Mouse (Mus musculus): ENCODE results near the gene Tmem168.
A peak's percentile ranks its signal among the peaks of the same experiment; 100 is the strongest.

The Tmem168 gene

DNA sequence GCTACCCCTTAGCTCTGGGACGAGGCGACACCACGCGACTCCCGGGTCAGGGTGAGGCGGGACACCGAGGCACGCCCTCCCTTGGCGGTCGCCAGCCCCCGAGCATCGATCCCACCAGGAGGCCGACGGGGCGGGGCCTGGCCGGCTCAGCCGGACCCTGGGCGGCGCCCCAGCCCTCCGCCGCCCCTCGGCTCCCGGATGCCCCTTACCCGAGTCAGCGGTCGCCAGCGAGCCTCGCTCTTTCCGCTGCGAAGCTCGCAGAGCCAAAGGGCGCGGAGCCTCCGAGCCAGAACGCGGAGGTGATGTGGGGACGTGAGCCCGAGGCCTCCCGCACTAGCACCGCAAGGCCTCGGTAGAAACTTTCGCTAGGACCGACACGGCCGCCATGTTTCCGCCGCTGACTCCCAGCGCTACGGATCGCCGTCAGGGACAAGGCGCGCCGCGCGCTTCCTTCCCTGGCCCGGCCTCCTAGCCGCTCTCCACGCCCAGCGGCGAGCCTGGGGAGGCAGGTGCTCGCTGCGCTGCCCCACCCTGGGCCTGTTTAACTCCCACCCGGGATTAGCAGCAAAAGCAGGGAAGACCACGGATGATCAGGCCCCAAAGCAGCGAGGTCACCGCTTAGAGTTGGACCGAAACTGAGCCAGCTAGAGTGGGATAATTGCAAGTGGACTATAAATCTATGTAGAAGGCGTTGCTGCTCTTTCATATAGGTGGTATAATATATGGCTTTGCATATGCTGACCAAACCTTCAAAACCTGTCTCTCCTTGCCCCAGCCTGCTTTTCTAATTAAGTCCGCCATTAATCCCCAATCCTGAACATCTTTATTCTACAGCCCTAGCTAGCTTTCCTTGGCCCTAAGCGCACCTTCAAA lies at the start of gene Tmem168:
Gene Tmem168 (minus strand): TSS at position 480 of the 873 bp plus-strand sequence.
- peak; percentile 92 to 93 for DNase-seq (ENCODE audit: low spot score in 2 of 2)

DNA sequence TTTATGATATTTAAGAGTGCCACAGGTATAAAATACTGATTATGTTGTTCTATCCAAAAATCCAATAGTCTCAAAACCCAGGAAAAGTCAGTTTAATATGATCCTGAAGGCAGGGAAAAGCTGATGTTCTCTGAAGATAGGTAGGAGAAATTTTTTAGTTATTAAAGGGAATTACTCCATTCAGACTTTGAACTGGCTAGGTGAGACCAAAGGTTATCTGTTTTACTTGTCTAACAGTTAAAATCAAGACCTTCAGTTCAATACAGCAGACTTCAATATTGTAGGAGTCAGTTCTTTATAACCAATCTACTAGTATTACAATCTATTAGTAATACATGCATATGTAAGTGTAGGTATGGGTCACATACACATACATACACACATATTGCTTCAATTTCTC lies 46.2 kb upstream of the Tmem168 start:
- no peak for DNase-seq (ENCODE audit: low spot score in 2 of 2)

GRCm38 (mm10) chr6:13652284-13652683 lies 44.4 kb upstream of the Tmem168 start:
- DNase-seq (ENCODE audit: low spot score in 2 of 2): no peak

GRCm38 (mm10) chr6:13650854-13651253 lies 43.0 kb upstream of the Tmem168 start:
- no peak for DNase-seq (ENCODE audit: low spot score in 2 of 2)

GRCm38 (mm10) chr6:13648305-13648704 lies 40.4 kb upstream of the Tmem168 start:
- no peak for DNase-seq (ENCODE audit: low spot score in 2 of 2)

DNA sequence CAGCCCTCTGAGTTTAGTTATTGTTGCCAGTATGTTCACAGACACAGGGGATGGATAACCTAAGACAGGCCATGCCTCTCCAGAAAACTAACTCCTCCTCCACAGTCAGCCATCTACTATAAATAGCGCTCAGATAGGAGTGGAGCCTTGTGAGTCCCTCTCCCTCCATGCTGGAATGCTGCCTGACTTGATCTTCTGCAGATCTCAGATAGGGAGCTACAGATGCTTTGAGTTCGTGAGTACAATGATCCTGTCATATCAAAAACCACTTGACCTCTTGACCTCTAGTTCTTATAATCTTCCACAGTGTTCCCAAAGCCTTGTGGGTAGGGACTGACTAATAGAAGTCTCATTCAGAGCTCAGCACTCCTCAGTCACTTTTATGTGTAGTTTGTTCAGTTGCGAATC lies 28.7 kb upstream of the Tmem168 start:
- DNase-seq (ENCODE audit: low spot score in 2 of 2): peak; percentile 13 to 32

DNA sequence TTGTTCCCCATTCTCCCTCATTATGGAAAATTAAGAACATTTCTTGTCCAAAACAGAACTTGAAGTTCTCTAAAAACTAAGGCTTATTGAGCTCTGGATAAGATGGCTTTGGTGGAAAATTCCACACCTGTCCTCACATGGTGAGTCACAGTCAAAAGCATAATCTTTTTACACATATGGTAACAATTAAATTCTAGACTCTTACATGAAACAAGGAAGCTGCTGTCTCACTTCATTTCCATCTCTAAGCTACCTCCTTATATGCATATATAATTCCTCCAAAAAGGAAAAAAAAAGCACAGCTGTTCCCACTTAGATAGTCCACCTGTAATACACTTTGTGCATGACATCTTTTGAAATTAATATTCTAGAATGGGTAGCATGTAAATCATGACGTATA lies 24.7 kb upstream of the Tmem168 start:
- no peak for DNase-seq (ENCODE audit: low spot score in 2 of 2)

DNA sequence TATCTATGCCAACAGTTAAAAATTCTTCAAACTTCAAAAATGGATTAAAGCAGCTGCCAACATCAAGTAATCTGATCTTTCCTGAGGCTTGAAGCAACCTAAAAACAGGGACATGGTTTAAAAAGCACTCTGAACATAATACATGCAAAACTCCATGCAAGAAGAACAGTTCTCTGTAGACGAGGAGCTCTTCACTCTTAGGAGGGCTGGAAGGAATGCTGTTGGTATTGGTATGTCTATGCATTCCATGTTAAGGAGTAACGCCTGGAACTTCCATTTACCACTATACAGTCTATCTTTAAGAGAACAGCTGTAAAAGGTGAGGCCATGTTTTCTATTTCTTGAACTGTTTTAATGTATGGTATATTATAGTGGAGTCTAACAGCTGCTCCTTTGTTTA lies 22.7 kb upstream of the Tmem168 start:
- no peak for DNase-seq (ENCODE audit: low spot score in 2 of 2)

GRCm38 (mm10) chr6:13619618-13620017 lies 11.7 kb upstream of the Tmem168 start:
- DNase-seq (ENCODE audit: low spot score in 2 of 2): no peak

DNA sequence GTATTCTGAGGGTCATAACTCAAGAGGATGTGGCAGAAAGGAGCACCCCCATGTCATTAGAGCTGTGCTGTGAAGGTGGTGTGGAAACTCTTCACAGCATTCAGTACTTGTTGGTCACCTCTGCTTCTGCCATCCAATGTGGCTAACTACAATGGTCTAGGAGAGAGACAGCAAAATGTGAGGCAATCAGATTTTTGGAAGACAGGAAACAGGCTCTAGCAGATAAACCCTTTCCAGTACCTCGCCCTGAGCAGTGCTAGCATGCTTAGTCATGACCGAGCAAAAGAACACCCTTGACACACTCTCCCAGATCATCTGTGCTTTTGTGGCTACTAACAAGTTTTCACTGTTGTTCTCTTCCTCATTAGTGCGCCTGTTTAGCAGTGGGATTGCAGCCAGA lies 9.2 kb upstream of the Tmem168 start:
- DNase-seq (ENCODE audit: low spot score in 2 of 2): no peak

GRCm38 (mm10) chr6:13614568-13614967 lies 6.7 kb upstream of the Tmem168 start:
- DNase-seq (ENCODE audit: low spot score in 2 of 2): no peak

DNA sequence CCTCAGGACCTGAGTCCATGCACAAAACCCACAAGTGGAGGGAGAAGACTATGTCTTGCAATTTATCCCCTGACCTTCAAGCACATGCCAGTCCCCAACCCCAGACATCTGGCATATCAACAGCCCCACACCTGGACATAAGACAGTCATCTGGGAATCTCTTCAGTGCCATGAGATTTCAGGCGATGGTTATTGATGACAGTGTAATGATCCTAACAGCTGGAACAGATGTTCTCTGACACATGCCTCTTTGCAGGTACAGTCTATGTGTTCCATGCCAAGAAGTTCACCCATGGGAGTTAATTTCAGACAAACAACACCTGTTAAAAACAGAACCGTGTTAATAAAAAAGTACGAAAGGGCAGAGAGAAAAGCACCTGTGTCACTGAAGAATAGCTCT lies 5.8 kb upstream of the Tmem168 start:
- no peak for DNase-seq (ENCODE audit: low spot score in 2 of 2)

DNA sequence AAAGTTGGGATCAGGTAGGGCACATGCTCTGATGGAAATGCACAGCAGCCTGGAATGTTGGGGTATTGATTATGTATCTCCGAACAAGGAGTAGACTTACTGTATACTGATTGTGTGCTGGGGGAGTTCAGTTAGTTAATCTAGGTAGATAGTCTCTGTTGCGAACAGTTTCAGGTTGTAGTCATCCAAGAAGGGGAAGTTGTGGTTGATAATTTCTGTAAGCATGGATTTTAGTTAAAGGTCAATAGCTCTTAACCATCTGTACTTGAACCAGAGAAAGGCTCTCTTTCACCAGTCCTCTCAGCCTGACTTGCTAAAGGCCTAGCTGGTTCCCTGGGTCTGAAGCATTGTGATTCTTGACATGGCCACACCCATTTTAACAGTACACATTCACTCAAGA lies 3.0 kb upstream of the Tmem168 start:
- no peak for DNase-seq (ENCODE audit: low spot score in 2 of 2)

- DNase-seq (ENCODE audit: low spot score in 2 of 2): no peak
Measured at GRCm38 (mm10) chr6:13609353-13610140, 1.6 kb upstream of the Tmem168 start.

- DNase-seq (ENCODE audit: low spot score in 2 of 2): no peak
Measured at GRCm38 (mm10) chr6:13606921-13607620, 829 bp downstream of the Tmem168 start.

GRCm38 (mm10) chr6:13606394-13606793 lies 1.5 kb downstream of the Tmem168 start:
- DNase-seq (ENCODE audit: low spot score in 2 of 2): no peak

DNA sequence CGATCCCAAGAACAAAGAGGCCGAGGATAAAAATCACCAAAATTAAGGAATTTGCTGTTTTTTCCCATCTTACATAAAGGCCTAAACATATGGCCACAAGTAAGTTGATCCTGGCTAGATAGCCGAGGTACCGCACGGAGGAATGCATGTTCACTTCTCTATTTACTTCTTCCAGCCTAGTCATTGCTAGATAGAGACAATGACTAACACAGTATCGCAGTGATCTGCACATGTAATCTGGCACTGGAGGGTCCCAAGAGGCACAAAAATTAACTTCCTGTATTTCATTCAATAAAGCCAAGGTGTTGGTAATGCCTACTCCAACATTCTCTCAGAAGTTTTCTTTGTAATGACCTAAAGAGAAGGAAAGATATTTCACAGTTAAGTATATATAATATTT lies 4.8 kb downstream of the Tmem168 start:
- DNase-seq (ENCODE audit: low spot score in 2 of 2): no peak

- peak; percentile 47 to 69 for DNase-seq (ENCODE audit: low spot score in 2 of 2)
Measured at GRCm38 (mm10) chr6:13601587-13601986, 6.3 kb downstream of the Tmem168 start.

DNA sequence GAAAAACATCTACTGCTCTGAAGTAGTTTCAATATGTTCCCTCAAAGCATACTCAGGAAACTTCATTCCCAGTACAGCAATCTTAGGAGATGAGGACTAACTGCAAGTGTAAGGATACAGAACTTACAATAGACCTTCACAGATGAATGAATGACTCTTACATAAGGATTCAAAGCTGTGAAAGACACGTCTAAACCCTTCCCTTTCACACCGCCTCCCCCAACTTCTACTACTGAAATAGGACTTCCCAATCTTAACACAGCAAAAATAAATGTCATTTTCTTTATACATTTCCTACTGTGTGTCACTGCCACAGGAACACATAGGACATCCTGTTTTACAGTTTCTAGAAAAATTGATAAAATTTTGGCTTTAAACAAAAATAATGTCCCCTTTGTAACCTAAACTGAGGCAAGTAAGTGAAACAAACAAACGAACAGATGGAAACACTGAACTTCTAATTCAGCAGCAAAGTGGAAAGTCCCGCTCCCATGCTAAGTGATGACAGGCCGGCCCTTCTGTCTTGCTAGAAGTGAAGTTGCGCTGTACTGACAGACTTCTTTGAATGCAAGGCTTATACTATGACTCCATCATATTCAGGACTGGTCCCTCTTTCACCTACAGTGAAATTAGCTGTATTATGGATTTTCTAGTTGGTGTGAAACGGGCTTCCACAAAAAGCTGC lies 9.5 kb downstream of the Tmem168 start:
- no peak for DNase-seq (ENCODE audit: low spot score in 2 of 2)

GRCm38 (mm10) chr6:13592729-13593345 lies 15.1 kb downstream of the Tmem168 start:
- no peak for DNase-seq (ENCODE audit: low spot score in 2 of 2)

DNA sequence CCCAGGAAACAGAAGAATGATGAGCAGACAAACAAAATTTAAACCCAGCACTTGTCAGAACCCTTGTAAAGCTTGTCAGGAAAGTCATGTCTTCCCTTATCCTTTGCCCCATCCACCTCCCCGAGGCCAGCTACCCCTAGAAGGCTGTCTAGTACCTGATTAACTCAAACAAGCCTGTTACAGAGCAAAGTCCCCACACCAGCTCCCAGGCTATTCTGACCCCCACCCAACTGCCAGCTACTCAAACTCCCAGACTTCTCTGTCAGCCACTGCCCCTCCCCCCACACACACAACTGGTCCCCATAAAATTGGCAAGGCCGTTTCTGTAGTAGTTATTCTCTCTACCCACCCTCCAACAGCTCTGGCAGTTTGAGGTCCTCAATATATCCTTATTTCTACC lies 21.3 kb downstream of the Tmem168 start:
- no peak for DNase-seq (ENCODE audit: low spot score in 2 of 2)

Measured in heart, adult 9 months (tissue).